Mouse (Mus musculus) hindbrain, embryonic 10.5 days (tissue): ENCODE measurements around the gene Slc7a8. TPM values are rescaled to one million over a fixed set of nuclear protein-coding genes. Genes with fewer than 3 reads are reported as not detected.

Experiments used
- DNase-seq: peaks from one replicate; pipeline ENCODE4 v3.0.0-alpha.2; 2017; ENCODE audit warnings: low spot score
- H3K27ac ChIP-seq: fragments of 300-500 bp; sonication (generic); 2 replicates; pipeline ENCODE4 v1.5.1; 2016; ENCODE audit warnings: mild to moderate bottlenecking, moderate library complexity
- H3K27me3 ChIP-seq: fragments of 300-500 bp; sonication (generic); 2 replicates; pipeline ENCODE4 v1.6.1; 2016; ENCODE audit warnings: mild to moderate bottlenecking; ENCODE audit not compliant: poor library complexity, insufficient read depth, severe bottlenecking
- H3K36me3 ChIP-seq: fragments of 300-500 bp; sonication (generic); 2 replicates; pipeline ENCODE4 v1.6.1; 2016; ENCODE audit warnings: mild to moderate bottlenecking, moderate library complexity
- H3K4me1 ChIP-seq: fragments of 300-500 bp; sonication (generic); replicated peaks from 2 replicates; pipeline ENCODE4 v1.6.1; 2016; ENCODE audit warnings: mild to moderate bottlenecking
- H3K4me3 ChIP-seq: fragments of 300-500 bp; sonication (generic); 2 replicates; pipeline ENCODE4 v1.5.1; 2016; ENCODE audit warnings: mild to moderate bottlenecking, moderate library complexity
- H3K9me3 ChIP-seq: fragments of 300-500 bp; sonication (generic); 2 replicates; pipeline ENCODE4 v1.6.1; 2016; ENCODE audit warnings: mild to moderate bottlenecking, moderate library complexity
- WGBS: fragments of 180-500 bp; shearing (Covaris S2); methylation state at CpG from one replicate; pipeline ENCODE4 v1.1.7; 2016; 5-methylcytosine and 5-hydroxymethylcytosine counted together
- polyA plus RNA-seq: library from polyadenylated mRNA; unstranded; fragments of >200 nt; fragmentation: Nextera tagmentation; extraction: Ambion mirVana; gene quantifications from 2 replicates; pipeline ENCODE4 v1.2.1, GENCODE M21; 2016

Gene Slc7a8
- polyA plus RNA-seq, 1 experiment from 2014 or later = 3.5 TPM

DNA sequence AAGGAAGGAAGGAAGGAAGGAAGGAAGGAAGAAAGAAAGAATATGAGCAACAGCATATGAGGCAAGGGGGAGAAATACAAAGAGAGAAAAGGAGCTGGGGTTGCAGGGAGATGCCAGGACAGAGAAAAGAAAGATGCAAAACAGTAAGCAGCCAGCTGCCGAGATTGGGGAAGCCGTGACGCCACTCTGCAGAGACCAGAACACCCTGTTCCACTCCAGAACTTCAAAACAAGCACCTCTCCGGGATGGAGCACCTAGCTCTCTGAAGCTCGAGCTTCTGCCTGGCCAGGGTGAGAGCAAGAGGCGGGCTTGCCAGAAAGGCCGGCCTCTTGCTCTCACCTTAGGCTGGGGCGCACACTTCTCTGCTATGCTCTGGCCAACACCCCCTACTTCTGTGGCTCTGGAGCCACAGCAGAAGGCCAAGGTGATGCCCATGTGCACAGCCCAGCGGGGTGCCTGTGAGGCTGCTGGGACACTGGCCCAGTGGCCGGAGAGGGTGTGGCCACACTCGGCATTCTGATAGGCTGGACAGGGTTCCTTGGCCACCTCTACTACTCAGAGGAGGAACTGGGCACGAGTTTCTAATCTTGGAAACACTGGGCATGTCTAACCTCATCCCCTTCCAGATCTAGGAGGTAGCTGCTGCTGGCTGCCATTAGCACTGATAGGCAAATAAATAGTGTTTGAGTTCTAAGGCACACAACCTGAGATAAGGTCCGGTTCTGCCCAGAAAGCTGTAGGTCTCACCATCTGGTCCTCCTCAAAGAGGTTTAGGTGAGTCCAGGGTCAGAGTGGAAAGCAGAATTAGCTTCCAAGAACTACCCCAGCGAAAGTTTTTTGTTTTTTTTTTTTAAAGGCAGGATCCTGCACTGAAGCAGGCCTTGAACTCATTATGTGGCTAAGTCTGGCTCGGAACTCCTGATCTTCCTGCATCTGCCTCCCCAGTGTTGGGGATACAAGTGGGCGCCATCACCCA is 33.5 kb downstream of the Slc7a8 start:
- no peaks in the 10 kb centered on the region for H3K9me3 ChIP-seq
- WGBS = 85% methylated on average over 16 of the region's 16 CpGs

DNA sequence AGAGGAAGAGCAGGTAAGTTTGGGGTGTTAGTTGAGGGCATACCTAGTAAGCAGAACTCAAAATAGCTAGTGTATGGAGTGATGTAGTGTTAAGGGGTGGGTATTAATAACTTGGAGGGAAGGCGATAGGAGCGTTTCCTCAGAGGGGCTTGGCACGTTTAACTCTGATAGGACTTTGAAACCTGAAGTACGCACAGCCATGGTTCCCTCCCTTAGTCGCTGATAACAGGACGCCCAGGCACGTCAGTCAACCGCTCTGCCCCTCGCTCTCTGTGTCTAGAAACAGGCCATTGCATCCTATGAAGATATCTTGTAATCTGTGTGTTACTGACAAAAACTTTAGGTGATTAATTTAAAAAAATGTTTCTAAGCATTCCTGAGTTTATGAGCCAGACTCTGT is 35.7 kb downstream of the Slc7a8 start:
- Histone ChIP-seq H3K4me1 (peaks cover 12% of the 10 kb centered on the region; the same call in 1 of the 2 replicates), H3K27ac (no peak overlapping the region), H3K27me3 (no peaks in the 10 kb centered on the region), H3K36me3 (no peaks in the 10 kb centered on the region), H3K4me3 (no peak overlapping the region), H3K9me3 (no peaks in the 10 kb centered on the region)
- 94% methylated on average over 9 of the region's 9 CpGs for WGBS
- no peak for DNase-seq

More for the DNA sequence above, 33.5 kb downstream of the Slc7a8 start:
- Histone ChIP-seq H3K4me3 (no peak overlapping the region), H3K27ac (no peak overlapping the region), H3K36me3 (no peaks in the 10 kb centered on the region), H3K27me3 (no peaks in the 10 kb centered on the region), H3K4me1 (peaks cover 7% of the 10 kb centered on the region; the same call in 1 of the 2 replicates)
- DNase-seq = no peak

DNA sequence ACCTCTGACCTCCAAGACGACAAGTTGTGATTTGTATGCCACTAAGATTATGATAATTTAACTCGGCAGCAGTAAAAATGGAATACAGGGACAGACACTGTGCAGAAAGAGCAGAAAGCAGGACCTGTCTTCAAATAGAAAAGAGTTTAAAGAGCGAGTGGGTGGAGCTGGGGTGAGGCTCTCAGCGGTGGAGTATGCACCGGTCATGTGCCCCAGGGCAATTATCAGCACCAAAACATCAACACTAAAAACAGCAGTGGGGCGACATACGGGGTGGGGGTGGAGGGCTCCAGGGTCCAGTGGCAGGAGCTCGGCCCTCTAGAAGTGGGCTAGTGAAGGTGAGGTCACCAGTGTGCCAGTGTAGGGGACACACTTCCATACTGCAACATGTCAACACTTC is 37.3 kb downstream of the Slc7a8 start:
- H3K27ac ChIP-seq = no peak overlapping the region
- peaks cover 12% of the 10 kb centered on the region; the same call in 1 of the 2 replicates for H3K4me1 ChIP-seq
- no peak for DNase-seq
- no peaks in the 10 kb centered on the region for H3K27me3 ChIP-seq
- H3K9me3 ChIP-seq = no peaks in the 10 kb centered on the region
- no peak overlapping the region for H3K4me3 ChIP-seq
- 61% methylated on average over 8 of the region's 8 CpGs for WGBS
- H3K36me3 ChIP-seq = no peaks in the 10 kb centered on the region

DNA sequence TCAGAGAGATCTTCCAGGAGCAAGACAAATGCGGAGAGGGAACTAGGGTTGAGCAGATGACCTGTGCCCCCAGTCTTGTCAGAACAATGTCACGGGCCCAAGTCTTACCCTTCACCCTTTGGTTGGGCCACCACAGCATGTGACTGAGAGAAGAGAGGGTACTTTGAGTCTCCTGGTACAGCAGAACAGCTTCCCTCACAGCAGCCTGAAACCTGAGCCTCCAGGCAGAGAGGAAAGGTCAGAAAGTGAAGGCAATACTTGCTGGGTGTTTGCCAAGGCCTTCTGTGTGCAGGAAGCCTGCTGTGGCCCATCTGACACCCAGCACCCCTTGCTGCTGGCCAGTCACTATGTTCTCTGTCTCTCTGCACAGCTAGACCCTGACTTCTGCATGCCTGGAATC is 39.4 kb downstream of the Slc7a8 start:
- H3K4me1 ChIP-seq = peaks cover 13% of the 10 kb centered on the region
- H3K27ac ChIP-seq = no peak overlapping the region
- no peaks in the 10 kb centered on the region for H3K36me3 ChIP-seq
- H3K4me3 ChIP-seq = no peak overlapping the region
- no peaks in the 10 kb centered on the region for H3K27me3 ChIP-seq
- no peaks in the 10 kb centered on the region for H3K9me3 ChIP-seq
- no peak for DNase-seq
- 57% methylated on average over 2 of the region's 2 CpGs for WGBS

DNA sequence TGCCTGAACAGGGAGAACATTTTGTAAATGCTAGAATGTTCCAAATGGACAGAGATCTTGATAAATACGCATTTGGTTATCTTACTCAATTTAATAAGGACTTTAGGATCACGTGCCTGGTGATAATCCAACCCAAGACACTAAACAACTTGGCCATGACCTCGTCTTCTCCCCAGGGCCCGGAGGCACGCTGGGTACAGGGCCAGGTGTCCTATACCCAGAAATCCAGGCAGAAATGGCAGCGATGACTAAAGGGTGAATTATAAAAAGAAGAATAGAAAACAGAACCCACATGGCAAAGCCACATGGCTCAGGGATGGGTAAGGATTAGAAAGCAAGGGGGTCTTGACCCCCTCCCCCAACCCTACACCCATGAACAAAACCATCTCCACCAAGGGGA is 40.0 kb downstream of the Slc7a8 start:
- Histone ChIP-seq H3K27me3 (no peaks in the 10 kb centered on the region), H3K4me1 (peaks cover 19% of the 10 kb centered on the region), H3K27ac (no peak overlapping the region), H3K9me3 (no peaks in the 10 kb centered on the region), H3K36me3 (no peaks in the 10 kb centered on the region), H3K4me3 (no peak overlapping the region)
- WGBS = 89% methylated on average over 6 of the region's 6 CpGs
- no peak for DNase-seq

DNA sequence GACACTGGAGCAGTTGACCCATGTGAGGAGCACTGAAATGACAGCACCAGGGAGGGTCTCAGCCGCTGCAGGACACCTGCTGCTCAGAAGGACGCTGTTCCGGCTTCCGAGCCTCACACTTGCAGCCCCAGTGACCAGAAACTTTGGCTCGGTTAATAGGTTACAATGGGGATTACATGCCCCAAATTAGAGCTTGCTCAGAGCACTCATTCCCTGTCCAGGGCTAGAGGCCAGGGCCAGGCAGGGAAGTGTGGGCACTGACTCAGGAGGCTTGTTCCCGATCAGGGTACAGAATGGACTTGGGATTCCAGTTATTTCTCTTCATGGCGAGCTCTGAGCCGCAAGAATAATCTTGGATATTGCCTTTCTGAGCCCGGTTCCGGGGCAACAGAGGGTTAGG is 44.1 kb downstream of the Slc7a8 start:
- peaks cover 22% of the 10 kb centered on the region for H3K4me1 ChIP-seq
- no peak for DNase-seq
- no peak overlapping the region for H3K4me3 ChIP-seq
- no peaks in the 10 kb centered on the region for H3K27me3 ChIP-seq
- no peaks in the 10 kb centered on the region for H3K36me3 ChIP-seq
- 64% methylated on average over 10 of the region's 10 CpGs for WGBS
- H3K27ac ChIP-seq = no peak overlapping the region
- no peaks in the 10 kb centered on the region for H3K9me3 ChIP-seq

DNA sequence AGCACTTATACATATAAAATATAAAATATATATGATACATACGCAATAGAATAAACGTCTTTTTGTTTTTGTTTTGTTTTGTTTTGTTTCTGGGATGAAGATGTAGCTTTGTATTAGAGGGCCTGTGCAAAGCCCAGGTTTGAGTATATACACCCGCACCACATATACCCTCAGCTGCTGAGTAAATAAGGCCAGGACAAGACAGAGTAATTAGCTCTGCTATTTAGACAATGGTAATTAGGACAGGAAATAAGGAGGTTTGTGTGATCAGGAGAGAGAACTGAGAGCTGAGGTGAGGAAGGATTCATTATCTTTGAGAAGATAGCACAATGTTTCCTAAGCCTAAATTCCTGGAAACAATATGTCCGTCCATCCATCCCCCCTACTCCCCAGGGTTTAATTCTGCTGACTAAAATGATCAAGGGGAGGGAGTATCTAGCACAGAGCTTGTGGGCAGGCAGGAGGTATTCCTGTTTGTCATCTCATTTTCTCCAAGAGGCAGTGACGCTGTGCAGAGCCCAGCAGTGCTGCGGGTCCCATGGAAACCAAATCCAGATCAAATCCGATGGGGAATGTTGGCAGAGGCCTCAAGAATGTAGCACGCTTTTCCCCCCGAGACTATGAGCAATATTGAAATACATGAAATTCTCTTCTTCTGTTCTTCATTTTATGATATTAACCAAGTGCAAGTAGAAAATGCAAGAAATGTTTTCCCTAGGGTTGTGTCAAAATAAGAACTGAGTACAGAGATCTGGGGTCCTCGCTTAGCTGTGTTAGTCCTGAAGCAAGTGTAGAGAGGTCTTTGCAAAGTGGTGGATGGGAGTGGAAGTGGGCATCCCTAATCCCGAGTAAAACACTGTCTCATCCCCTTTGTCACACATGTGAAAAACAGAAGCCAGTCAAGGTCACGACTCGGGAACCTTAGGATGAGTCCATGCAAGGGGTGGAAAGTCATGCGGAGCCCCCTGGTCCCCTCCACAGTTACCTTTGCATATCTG is 44.9 kb downstream of the Slc7a8 start:
- 66% methylated on average over 14 of the region's 14 CpGs for WGBS
- Histone ChIP-seq H3K27me3 (no peaks in the 10 kb centered on the region), H3K4me1 (peaks cover 17% of the 10 kb centered on the region), H3K27ac (no peak overlapping the region), H3K4me3 (no peak overlapping the region), H3K36me3 (no peaks in the 10 kb centered on the region), H3K9me3 (no peaks in the 10 kb centered on the region)
- DNase-seq = no peak

DNA sequence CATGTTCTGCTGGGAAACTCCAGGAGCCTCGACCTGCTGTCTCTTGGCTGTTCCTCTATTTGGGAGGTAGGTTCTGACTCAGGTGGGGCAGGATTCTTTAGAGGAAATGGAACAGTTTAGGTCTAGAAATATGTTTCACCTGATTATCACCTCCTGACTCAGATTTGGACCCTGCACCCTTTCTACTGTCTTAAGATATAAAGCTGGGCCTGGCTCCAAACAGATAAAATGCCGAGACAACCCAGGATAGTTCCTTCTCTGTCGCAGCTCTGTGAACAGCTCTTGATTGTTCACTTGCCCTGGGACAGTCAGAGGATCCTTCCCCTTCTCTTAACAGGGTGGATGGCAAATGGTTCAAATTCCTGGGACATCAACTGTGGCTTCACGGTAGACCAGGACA is 46.5 kb downstream of the Slc7a8 start:
- no peak for DNase-seq

DNA sequence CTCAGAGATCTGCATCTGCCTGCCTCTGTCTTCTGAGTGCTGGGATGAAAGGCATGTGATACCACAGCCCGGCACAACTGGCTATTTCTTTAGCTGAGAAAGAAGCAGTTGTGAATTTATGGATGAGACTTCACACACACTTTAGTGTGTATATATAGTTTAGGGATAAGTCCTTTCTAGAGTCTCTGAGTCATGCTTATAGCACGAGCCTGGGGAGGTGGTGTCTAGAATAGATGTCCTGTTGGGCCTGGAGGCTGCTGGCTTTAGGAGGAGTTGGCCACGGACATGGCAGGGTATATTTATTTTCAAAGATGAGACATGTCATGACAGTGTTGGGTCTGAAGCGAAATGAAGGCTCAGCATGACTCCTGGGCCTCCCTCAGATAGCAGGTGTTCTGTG is 47.7 kb downstream of the Slc7a8 start:
- H3K27me3 ChIP-seq = no peaks in the 10 kb centered on the region
- no peak overlapping the region for H3K4me3 ChIP-seq
- H3K9me3 ChIP-seq = no peaks in the 10 kb centered on the region
- 81% methylated on average over 4 of the region's 4 CpGs for WGBS
- peaks cover 19% of the 10 kb centered on the region for H3K4me1 ChIP-seq
- DNase-seq = no peak
- H3K27ac ChIP-seq = no peak overlapping the region
- no peaks in the 10 kb centered on the region for H3K36me3 ChIP-seq

More for the DNA sequence above, 46.5 kb downstream of the Slc7a8 start:
- WGBS = 84% methylated on average over 4 of the region's 4 CpGs
- Histone ChIP-seq H3K36me3 (no peaks in the 10 kb centered on the region), H3K27me3 (no peaks in the 10 kb centered on the region), H3K4me1 (peaks cover 17% of the 10 kb centered on the region), H3K9me3 (no peaks in the 10 kb centered on the region), H3K27ac (no peak overlapping the region), H3K4me3 (no peak overlapping the region)

DNA sequence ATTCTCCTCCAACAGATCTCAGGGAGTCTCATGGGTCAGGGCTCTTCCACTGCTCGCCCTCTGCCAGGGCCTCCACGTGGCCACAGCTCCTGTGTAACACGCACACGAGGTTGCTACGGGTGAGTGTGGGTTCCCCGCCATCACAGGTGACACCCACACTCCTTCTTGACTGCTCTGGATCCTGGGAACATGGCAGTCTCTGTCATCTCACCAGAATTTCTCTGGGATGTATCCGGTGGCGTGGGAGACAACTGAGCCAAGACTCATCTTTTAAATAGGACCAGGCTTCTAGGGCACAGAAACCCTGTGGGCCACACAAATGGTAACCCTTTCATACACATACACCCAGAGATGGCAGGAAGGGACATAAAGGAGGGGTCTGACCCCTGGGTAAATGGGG is 49.5 kb downstream of the Slc7a8 start:
- WGBS = 89% methylated on average over 8 of the region's 8 CpGs

DNA sequence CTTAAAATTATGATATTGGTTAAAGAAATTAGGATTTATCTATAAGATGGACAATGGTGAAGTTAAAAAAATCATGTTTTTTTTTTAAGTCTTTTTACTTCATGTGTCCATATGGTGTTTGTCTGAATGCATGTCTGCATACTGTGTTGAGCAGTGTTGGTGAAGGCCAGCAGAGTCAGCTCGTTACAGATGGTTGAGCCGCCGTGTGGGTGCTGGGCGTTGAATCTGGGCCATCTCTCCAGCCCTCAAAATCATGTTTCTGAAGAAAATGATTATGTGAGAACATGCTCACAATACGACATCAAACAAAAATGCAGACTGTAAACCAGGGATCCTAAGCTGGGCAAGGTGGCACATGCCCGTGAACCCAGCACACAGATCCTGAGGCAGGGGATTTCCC is 51.4 kb downstream of the Slc7a8 start:
- Histone ChIP-seq H3K4me1 (0 out of 2 replicates have a peak, but pooled peaks cover 6% of the 10 kb centered on the region), H3K4me3 (no peak overlapping the region), H3K36me3 (no peaks in the 10 kb centered on the region), H3K27me3 (no peaks in the 10 kb centered on the region), H3K9me3 (no peaks in the 10 kb centered on the region), H3K27ac (no peak overlapping the region)
- no peak for DNase-seq
- WGBS = 94% methylated on average over 6 of the region's 6 CpGs

More for the DNA sequence above, 49.5 kb downstream of the Slc7a8 start:
- DNase-seq = no peak
- no peak overlapping the region for H3K4me3 ChIP-seq
- H3K36me3 ChIP-seq = no peaks in the 10 kb centered on the region
- no peaks in the 10 kb centered on the region for H3K27me3 ChIP-seq
- H3K4me1 ChIP-seq = peaks cover 13% of the 10 kb centered on the region
- H3K27ac ChIP-seq = no peak overlapping the region
- no peaks in the 10 kb centered on the region for H3K9me3 ChIP-seq

DNA sequence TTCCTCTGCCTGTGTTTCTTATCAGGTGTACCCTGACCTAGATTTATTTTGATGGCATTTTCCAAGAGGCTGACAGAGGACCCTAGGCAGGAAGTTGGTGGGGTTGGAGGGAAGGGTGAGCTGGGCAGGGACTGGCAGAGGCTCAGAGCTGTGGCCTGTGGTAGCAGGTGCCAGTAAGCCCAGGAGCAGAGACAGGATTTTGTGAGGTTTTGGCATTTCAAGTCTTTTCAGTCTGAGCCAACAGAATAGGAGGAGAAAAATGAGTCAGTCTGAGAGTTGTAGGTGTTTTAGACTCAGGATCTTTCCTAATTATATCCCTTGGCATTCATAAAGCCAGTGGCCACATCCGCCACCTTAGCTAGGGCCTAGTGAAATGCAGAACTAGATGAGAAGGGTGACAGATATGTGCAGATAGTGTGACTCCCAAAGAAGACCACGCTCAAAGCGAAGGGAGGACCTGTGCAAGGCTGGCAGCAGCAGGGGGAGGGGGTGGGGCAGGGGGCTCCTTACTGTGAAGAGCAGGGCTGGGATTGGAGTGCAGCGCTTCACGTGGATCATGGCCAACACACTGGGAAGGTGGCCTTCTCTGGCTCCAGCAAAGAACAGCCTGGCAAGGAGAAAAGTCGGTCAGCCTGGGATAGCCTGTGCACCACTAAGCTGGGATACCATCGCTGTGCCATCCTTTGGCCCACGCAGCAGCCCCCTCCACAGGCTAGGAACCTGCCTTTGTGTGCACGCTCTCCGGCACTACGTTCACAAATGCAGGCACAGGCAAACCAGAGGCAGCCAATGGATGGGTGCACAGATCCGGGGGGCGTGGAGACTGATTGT is 52.7 kb downstream of the Slc7a8 start:
- Histone ChIP-seq H3K27me3 (no peaks in the 10 kb centered on the region), H3K4me1 (0 out of 2 replicates have a peak, but pooled peaks cover 6% of the 10 kb centered on the region), H3K36me3 (no peaks in the 10 kb centered on the region), H3K9me3 (no peaks in the 10 kb centered on the region), H3K27ac (no peak overlapping the region), H3K4me3 (no peak overlapping the region)
- WGBS = 63% methylated on average over 13 of the region's 13 CpGs
- no peak for DNase-seq
